Mouse (Mus musculus) frontal cortex, postnatal 10 days (tissue): Measurements from ENCODE around the gene Pxdn.

Experiments used
- DNase-seq, 2 experiments: peaks; one replicate each; pipeline ENCODE4 v3.0.0; 2022; ENCODE audit warnings: low spot score in 2 of 2, mixed read lengths in 1 of 2

Pxdn gene

GRCm38 (mm10) chr12:30023491-30023890 is 86.1 kb downstream of the Pxdn start:
- DNase-seq: no peak

- no peak for DNase-seq
Measured at GRCm38 (mm10) chr12:30024264-30024825, 86.9 kb downstream of the Pxdn start.

- DNase-seq: no peak
Measured at GRCm38 (mm10) chr12:30027721-30028340, 90.4 kb downstream of the Pxdn start.

DNA sequence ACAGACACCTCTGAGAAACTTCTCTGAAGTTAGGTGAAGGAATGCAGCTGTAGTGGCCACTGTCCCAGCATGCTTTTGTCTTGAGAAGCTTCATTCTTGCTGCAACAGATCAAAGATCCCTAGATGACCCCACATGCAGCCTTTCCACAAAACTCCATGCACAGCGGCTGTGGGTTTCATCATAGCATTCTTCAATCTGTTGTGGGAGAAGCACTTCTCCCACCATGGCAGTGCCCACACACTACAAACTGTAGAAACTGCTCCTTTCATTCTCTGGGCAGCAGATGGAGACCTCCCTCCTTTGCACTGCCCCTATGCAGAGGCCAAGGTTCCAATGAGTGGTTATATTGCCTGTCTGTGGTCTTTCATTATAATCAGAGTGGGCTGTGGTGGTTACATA is 91.7 kb downstream of the Pxdn start:
- no peak for DNase-seq

DNA sequence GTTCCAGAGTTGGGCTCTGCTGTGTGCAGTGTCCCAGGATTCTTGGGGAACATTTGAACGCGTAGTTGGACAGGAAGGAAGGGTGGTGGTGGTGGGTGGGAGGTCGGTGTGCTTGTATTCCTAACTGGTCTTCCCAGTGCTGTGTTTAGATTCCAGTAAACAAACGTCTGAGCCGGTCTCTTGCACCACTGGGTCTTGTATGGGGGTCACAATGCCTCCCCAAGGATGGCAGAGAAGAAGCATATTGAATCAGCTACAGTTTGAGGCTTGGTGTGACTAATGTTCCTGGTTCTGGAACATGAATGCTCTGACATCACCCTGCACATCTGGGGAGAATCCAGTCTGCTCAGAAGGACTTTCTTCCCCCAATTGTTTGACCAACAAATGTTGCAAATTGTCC is 93.2 kb downstream of the Pxdn start:
- DNase-seq: no peak

DNA sequence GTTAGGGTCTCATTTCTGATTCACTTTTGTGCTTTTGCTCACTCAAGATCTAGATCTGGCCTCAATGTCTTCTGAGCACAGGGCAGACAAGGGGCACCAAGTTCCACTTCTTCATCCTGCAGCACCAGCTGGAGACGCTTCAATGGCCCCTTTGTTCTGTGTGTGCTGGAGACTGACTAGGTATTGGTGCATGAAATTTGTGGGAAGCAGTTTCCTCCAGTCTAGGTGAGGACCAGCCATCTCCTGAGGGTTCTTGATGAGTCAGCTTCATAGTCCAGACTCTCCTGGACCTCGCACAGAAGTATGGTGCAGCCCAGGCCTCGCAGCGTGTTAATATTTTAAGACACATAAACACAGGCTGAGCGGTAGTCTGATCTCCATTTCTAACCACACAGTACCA is 97.3 kb downstream of the Pxdn start:
- DNase-seq: peak in 1 of 2 experiments; percentile 3

GRCm38 (mm10) chr12:30035406-30035805 is 98.0 kb downstream of the Pxdn start:
- no peak for DNase-seq

DNA sequence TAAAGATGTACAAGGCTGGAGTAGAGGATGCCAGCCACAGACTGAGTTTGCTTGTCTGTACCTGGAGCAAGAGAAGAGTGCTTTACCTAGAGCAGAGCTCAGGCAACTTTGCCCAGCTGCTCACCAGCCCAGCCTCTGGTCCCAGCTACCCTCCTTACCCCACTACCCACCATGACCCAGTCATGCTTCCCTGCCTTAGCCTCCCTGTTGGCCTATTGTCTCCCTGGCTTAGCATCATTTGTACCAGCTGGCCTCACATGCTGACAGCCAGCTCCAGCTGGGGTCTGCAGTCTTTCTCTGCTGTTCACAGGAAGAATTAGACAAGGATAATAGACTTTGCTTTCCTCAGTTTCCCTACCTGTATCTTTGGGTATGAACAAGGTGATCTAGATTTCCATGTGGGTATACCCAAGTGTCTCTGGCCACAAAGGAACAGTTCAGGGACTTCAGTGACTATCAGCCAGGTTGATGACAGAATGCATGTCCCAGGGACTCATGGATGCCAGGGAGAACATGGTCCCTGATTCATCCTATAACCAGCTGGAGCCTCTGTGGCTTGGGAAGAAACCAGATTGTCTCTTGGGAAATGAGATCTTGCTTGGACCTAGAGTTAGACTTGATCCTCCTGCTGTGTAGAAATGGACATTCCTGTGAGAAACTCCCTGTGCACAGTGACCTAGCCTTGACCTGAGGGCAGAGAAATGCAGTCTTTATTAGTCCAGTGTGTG is 98.6 kb downstream of the Pxdn start:
- DNase-seq: no peak

- DNase-seq: no peak
Measured at GRCm38 (mm10) chr12:30036569-30037055, 99.2 kb downstream of the Pxdn start.

DNA sequence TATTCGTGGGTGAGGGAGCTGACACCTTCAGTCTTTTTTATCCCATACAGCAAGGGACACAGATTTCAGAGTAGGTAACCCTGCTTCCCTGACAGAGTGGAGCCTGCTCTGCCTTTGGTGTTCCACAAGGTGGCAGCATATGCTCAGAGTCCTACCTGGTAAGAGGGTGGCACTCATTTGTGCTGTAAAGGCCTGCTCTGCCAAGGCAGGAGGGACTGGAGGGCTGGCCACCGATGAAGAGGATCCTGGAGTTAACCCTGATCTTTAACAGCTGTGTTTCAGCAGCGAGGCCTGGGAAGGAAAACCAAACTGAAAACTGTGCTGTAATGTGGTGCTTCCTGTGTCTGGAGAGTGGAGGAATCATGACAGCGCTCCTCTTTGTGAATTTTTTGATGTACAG is 102.2 kb downstream of the Pxdn start:
- peak in 1 of 2 experiments; percentile 53 for DNase-seq

GRCm38 (mm10) chr12:30040150-30040549 is 102.7 kb downstream of the Pxdn start:
- DNase-seq: no peak

GRCm38 (mm10) chr12:30048848-30049247 is 111.4 kb downstream of the Pxdn start:
- DNase-seq: no peak

- DNase-seq: no peak
Measured at GRCm38 (mm10) chr12:30049818-30050217, 112.4 kb downstream of the Pxdn start.

DNA sequence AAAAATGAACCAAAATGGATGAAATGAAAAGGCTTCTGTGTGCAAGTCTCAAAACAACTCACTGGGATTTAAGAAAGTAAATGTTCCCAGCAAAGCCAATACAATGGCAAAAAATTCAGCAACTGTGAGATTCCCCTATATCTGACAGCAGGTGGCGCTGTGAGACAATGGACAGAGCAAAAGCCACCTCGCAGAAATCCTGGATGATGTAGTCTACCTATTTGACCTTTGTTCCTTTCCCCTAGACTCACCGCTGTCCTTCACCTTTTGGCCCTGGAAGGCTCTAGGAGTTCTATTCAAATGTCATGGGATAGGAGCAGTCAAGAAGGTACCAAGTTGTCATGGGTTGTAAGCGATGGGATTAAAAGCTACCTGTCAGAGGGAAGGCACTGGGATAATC is 112.8 kb downstream of the Pxdn start:
- peak in 1 of 2 experiments; percentile 57 for DNase-seq

DNA sequence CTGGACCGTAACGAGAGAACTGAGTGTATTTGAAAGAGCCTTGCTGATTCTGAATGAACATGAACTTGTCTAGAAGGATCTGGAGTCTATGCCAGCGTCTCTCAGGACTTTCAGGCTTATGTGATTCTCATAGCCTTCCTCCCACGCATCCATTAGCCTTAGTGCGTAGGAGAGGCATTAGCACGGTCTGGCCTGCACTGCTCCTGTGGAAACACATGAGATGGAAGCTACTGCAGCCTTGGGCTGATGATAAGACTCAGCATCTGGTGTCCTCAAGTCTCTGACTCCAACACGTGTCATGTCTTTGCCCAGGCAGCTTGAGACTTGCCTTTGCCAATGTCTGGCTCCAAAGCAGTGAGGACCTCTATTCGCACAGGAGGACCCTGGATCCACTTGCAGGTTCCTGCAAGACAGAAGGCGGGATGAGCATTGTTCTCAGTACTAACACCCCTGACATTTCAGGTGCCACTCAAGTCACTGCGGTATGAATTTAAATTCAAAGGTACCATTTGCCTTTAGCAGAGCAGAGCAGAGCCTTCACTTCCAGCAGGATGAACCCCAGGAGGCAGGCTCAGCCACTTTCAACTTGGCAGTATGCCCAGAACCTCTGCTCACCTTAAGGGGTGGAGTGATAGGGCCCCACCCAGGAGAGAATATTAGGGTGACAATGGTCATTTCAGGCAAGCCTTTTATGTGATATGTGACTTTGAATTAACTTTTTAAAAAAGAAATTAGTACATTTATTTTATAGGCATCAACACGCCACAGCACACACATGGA is 117.5 kb downstream of the Pxdn start:
- no peak for DNase-seq

GRCm38 (mm10) chr12:30058044-30058443 is 120.6 kb downstream of the Pxdn start:
- no peak for DNase-seq

GRCm38 (mm10) chr12:30061503-30062117 is 124.2 kb downstream of the Pxdn start:
- DNase-seq: no peak

GRCm38 (mm10) chr12:30062118-30062505 is 124.7 kb downstream of the Pxdn start:
- no peak for DNase-seq
